Mouse (Mus musculus) heart, postnatal 36 days (tissue): Measurements from ENCODE around the gene Rbm38. TPM values are rescaled to one million over a fixed set of nuclear protein-coding genes. Genes with fewer than 3 reads are reported as not detected.
A peak's percentile ranks its signal among the peaks of the same experiment; 100 is the strongest.

ENCODE experiments used
- DNase-seq, 2 experiments: peaks; one replicate each; pipeline ENCODE4 v3.0.0; 2021 to 2022
- intact Hi-C: fragments of 180-260 bp; cut with DNase I; formaldehyde crosslinking; loops from one replicate; pipeline ENCODE4 v1.15.1; 2025
- total RNA-seq, 2 experiments: library from RNA; stranded (reverse); gene quantifications; 2 replicates each; pipeline ENCODE4 v1.2.3; 2021

Gene Rbm38
- total RNA-seq, 2 experiments from 2014 or later, result 159 to 209 TPM

- peak in 1 of 2 experiments; percentile 2 for DNase-seq
- intact Hi-C loops, result no loop called here
Measured at GRCm38 (mm10) chr2:173050604-173051382, 30.5 kb downstream of the Rbm38 start.

- intact Hi-C loops, result no loop called here
- peak in 1 of 2 experiments; percentile 22 for DNase-seq
Measured at GRCm38 (mm10) chr2:173052881-173053280, 32.6 kb downstream of the Rbm38 start.

GRCm38 (mm10) chr2:173053846-173054245 is 33.5 kb downstream of the Rbm38 start:
- intact Hi-C loops, result no loop called here
- no peak for DNase-seq

GRCm38 (mm10) chr2:173056303-173056881 is 36.1 kb downstream of the Rbm38 start:
- DNase-seq, result no peak
- intact Hi-C loops, result no loop called here

- no peak for DNase-seq
- intact Hi-C loops, result no loop called here
Measured at GRCm38 (mm10) chr2:173056882-173057315, 36.6 kb downstream of the Rbm38 start.

- intact Hi-C loops, result no loop called here
- peak in 1 of 2 experiments; percentile 29 for DNase-seq
Measured at GRCm38 (mm10) chr2:173057623-173058022, 37.3 kb downstream of the Rbm38 start.

GRCm38 (mm10) chr2:173058263-173058662 is 38.0 kb downstream of the Rbm38 start:
- intact Hi-C loops, result no loop called here

GRCm38 (mm10) chr2:173060450-173060849 is 40.2 kb downstream of the Rbm38 start:
- intact Hi-C loops, result no loop called here
- DNase-seq, result no peak

More at GRCm38 (mm10) chr2:173058263-173058662, 38.0 kb downstream of the Rbm38 start:
- no peak for DNase-seq

- intact Hi-C loops, result no loop called here
- DNase-seq, result no peak
Measured at GRCm38 (mm10) chr2:173061443-173062351, 41.4 kb downstream of the Rbm38 start.

- no peak for DNase-seq
- intact Hi-C loops, result no loop called here
Measured at GRCm38 (mm10) chr2:173063219-173063618, 42.9 kb downstream of the Rbm38 start.

GRCm38 (mm10) chr2:173064864-173065263 is 44.6 kb downstream of the Rbm38 start:
- DNase-seq, result no peak
- intact Hi-C loops, result no loop called here

GRCm38 (mm10) chr2:173072948-173073347 is 52.6 kb downstream of the Rbm38 start:
- no peak for DNase-seq
- intact Hi-C loops, result no loop called here

- DNase-seq, result no peak
- intact Hi-C loops, result no loop called here
Measured at GRCm38 (mm10) chr2:173073666-173074065, 53.4 kb downstream of the Rbm38 start.

GRCm38 (mm10) chr2:173076921-173077320 is 56.6 kb downstream of the Rbm38 start:
- no peak for DNase-seq
- intact Hi-C loops, result no loop called here

GRCm38 (mm10) chr2:173079766-173080549 is 59.7 kb downstream of the Rbm38 start:
- intact Hi-C loops, result loop anchor here (2.0 kb wide), 2 partner anchors 57 to 81 kb away; no protein-coding TSS in a partner anchor
- DNase-seq, result no peak

GRCm38 (mm10) chr2:173080785-173081241 is 60.5 kb downstream of the Rbm38 start:
- DNase-seq, result peak; percentile 78 to 79
- intact Hi-C loops, result loop anchor here (2.0 kb wide), 2 partner anchors 58 to 82 kb away; no protein-coding TSS in a partner anchor

- intact Hi-C loops, result loop anchor here (2.0 kb wide), 1 partner anchor 34 kb away; no protein-coding TSS in a partner anchor
- no peak for DNase-seq
Measured at GRCm38 (mm10) chr2:173082706-173083105, 62.4 kb downstream of the Rbm38 start.

- intact Hi-C loops, result loop anchor here (2.0 kb wide), 1 partner anchor 34 kb away; no protein-coding TSS in a partner anchor
- no peak for DNase-seq
Measured at GRCm38 (mm10) chr2:173083106-173083505, 62.8 kb downstream of the Rbm38 start.

- intact Hi-C loops, result loop anchor here (2.0 kb wide), 1 partner anchor 35 kb away; no protein-coding TSS in a partner anchor
- no peak for DNase-seq
Measured at GRCm38 (mm10) chr2:173083712-173084475, 63.6 kb downstream of the Rbm38 start.
